Mouse (Mus musculus) urinary bladder, adult 18-20 months (tissue): ENCODE measurements around the gene Prr13.
A peak's percentile ranks its signal among the peaks of the same experiment; 100 is the strongest.

ENCODE experiments used
- DNase-seq, 2 experiments: peaks; one replicate each; pipeline ENCODE4 v3.0.0; 2022; ENCODE audit warnings: low spot score in 2 of 2, mixed read lengths in 2 of 2

Prr13 gene

GRCm38 (mm10) chr15:102460971-102461370 is 2.1 kb downstream of the Prr13 start:
- DNase-seq, result no peak

GRCm38 (mm10) chr15:102461430-102462075 is 2.7 kb downstream of the Prr13 start:
- no peak for DNase-seq

- no peak for DNase-seq
Measured at GRCm38 (mm10) chr15:102463666-102464065, 4.8 kb downstream of the Prr13 start.

GRCm38 (mm10) chr15:102468675-102469370 is 10.0 kb downstream of the Prr13 start:
- DNase-seq, result no peak

GRCm38 (mm10) chr15:102470183-102470604 is 11.4 kb downstream of the Prr13 start, which contains the start of gene Pcbp2:
Pcbp2 (plus strand) TSS chr15:102470539.
- peak; percentile 80 to 95 for DNase-seq

- peak; percentile 73 to 84 for DNase-seq
Measured at GRCm38 (mm10) chr15:102470605-102471294, 11.9 kb downstream of the Prr13 start.

GRCm38 (mm10) chr15:102471295-102471645 is 12.4 kb downstream of the Prr13 start:
- DNase-seq, result no peak

- no peak for DNase-seq
Measured at GRCm38 (mm10) chr15:102471727-102472126, 12.9 kb downstream of the Prr13 start.

- no peak for DNase-seq
Measured at GRCm38 (mm10) chr15:102473246-102473645, 14.4 kb downstream of the Prr13 start.

- no peak for DNase-seq
Measured at GRCm38 (mm10) chr15:102474520-102474919, 15.7 kb downstream of the Prr13 start.

- no peak for DNase-seq
Measured at GRCm38 (mm10) chr15:102483136-102483535, 24.3 kb downstream of the Prr13 start.

- DNase-seq, result no peak
Measured at GRCm38 (mm10) chr15:102485853-102486252, 27.0 kb downstream of the Prr13 start.

GRCm38 (mm10) chr15:102487664-102488063 is 28.8 kb downstream of the Prr13 start:
- DNase-seq, result no peak

GRCm38 (mm10) chr15:102498322-102498721 is 39.5 kb downstream of the Prr13 start:
- DNase-seq, result no peak

GRCm38 (mm10) chr15:102499370-102499769 is 40.5 kb downstream of the Prr13 start:
- no peak for DNase-seq

- no peak for DNase-seq
Measured at GRCm38 (mm10) chr15:102499851-102500250, 41.0 kb downstream of the Prr13 start.

- DNase-seq, result no peak
Measured at GRCm38 (mm10) chr15:102500479-102500878, 41.7 kb downstream of the Prr13 start.

GRCm38 (mm10) chr15:102501084-102501814 is 42.4 kb downstream of the Prr13 start:
- DNase-seq, result no peak

- DNase-seq, result no peak
Measured at GRCm38 (mm10) chr15:102502254-102502840, 43.5 kb downstream of the Prr13 start.

- DNase-seq, result no peak
Measured at GRCm38 (mm10) chr15:102503447-102503846, 44.6 kb downstream of the Prr13 start, which contains the start of gene Gm10337. Gm10337 (plus strand) TSS chr15:102503722.

GRCm38 (mm10) chr15:102503924-102504782 is 45.3 kb downstream of the Prr13 start:
- DNase-seq, result no peak
